Mouse (Mus musculus) stomach, postnatal 0 days (tissue): ENCODE data around the gene U2af1. TPM values are rescaled to one million over a fixed set of nuclear protein-coding genes. Genes with fewer than 3 reads are reported as not detected.

ENCODE experiments used
- ATAC-seq: fragments of 200-750 bp; cut with Nextera tagmentation; 2 replicates; pipeline ENCODE4 v1.8.0; 2017; ENCODE audit not compliant: low FRiP score, low TSS enrichment
- DNase-seq: peaks from one replicate; pipeline ENCODE4 v3.0.0-alpha.2; 2016; ENCODE audit warnings: low spot score
- H3K27ac ChIP-seq: fragments of 300-500 bp; sonication (generic); replicated peaks from 2 replicates; pipeline ENCODE4 v1.5.1; 2014; ENCODE audit warnings: mild to moderate bottlenecking, control low read depth
- H3K27me3 ChIP-seq: fragments of 300-500 bp; sonication (generic); 2 replicates; pipeline ENCODE4 v1.6.1; 2014; ENCODE audit warnings: low read length; ENCODE audit not compliant: control insufficient read depth, insufficient read depth
- H3K36me3 ChIP-seq: fragments of 300-500 bp; sonication (generic); 2 replicates; pipeline ENCODE4 v1.6.1; 2014; ENCODE audit warnings: low read length, mixed read lengths; ENCODE audit not compliant: control insufficient read depth, insufficient read depth
- H3K4me1 ChIP-seq: fragments of 300-500 bp; sonication (generic); replicated peaks from 2 replicates; pipeline ENCODE4 v1.6.1; 2014; ENCODE audit warnings: antibody characterized with exemption; ENCODE audit not compliant: control insufficient read depth, insufficient read depth
- H3K4me2 ChIP-seq: fragments of 300-500 bp; sonication (generic); replicated peaks from 2 replicates; pipeline ENCODE4 v1.6.1; 2014; ENCODE audit warnings: low read depth, mild to moderate bottlenecking, control low read depth, moderate library complexity
- H3K4me3 ChIP-seq: fragments of 300-500 bp; sonication (generic); 2 replicates; pipeline ENCODE4 v1.5.1; 2014; ENCODE audit warnings: low read depth, low read length, control low read depth
- H3K9ac ChIP-seq: fragments of 300-500 bp; sonication (generic); 2 replicates; pipeline ENCODE4 v1.6.1; 2014; ENCODE audit warnings: mild to moderate bottlenecking, low read length, control low read depth, mixed read lengths
- H3K9me3 ChIP-seq: fragments of 300-500 bp; sonication (generic); 2 replicates; pipeline ENCODE4 v1.6.1; 2016; ENCODE audit warnings: low read length; ENCODE audit not compliant: control insufficient read depth
- CTCF ChIP-seq: IDR thresholded peaks from 2 replicates; pipeline ENCODE4 v1.5.1; 2016; ENCODE audit warnings: antibody characterized with exemption, low read depth, mild to moderate bottlenecking, moderate library complexity
- EP300 ChIP-seq: optimal IDR thresholded peaks from 2 replicates; pipeline ENCODE3; 2016; ENCODE audit warnings: antibody characterized with exemption
- WGBS: fragments of 180-500 bp; shearing (Covaris S2); extraction: QIAGEN DNeasy Blood & Tissue Kit; methylation state at CpG from one replicate; pipeline ENCODE4 v1.1.7; 2014; 5-methylcytosine and 5-hydroxymethylcytosine counted together
- polyA plus RNA-seq: library from polyadenylated mRNA; unstranded; fragments of >200 nt; fragmentation: Nextera tagmentation; extraction: Ambion mirVana; gene quantifications from 2 replicates; pipeline ENCODE4 v1.2.1, GENCODE M21; 2015

The U2af1 gene
- polyA plus RNA-seq, 1 experiment from 2014 or later: 161 TPM

GRCm38 (mm10) chr17:31694949-31695348 lies 36.3 kb upstream of the U2af1 start:
- H3K4me3 ChIP-seq: no peak overlapping the region
- DNase-seq (no peak), ATAC-seq (no peak)
- H3K27ac ChIP-seq: no peak overlapping the region
- 78% methylated on average over 1 of the region's 1 CpGs for WGBS
- no peak overlapping the region for H3K4me2 ChIP-seq
- no peak overlapping the region for H3K9ac ChIP-seq
- H3K9me3 ChIP-seq: no peaks in the 10 kb centered on the region
- H3K36me3 ChIP-seq: no peaks in the 10 kb centered on the region
- TF ChIP-seq EP300 (no peak), CTCF (no peak)
- peaks cover 3% of the 10 kb centered on the region; the same call in 1 of the 2 replicates for H3K4me1 ChIP-seq
- H3K27me3 ChIP-seq: no peaks in the 10 kb centered on the region

GRCm38 (mm10) chr17:31694023-31694376 lies 35.3 kb upstream of the U2af1 start:
- peak; percentile 7; the same call in 1 of the 2 replicates for ATAC-seq
- H3K9me3 ChIP-seq: no peaks in the 10 kb centered on the region
- no peak overlapping the region for H3K9ac ChIP-seq
- H3K36me3 ChIP-seq: no peaks in the 10 kb centered on the region
- H3K4me1 ChIP-seq: peaks cover 3% of the 10 kb centered on the region; the same call in 1 of the 2 replicates
- 65% methylated on average over 7 of the region's 7 CpGs for WGBS
- DNase-seq: no peak
- H3K27me3 ChIP-seq: no peaks in the 10 kb centered on the region
- TF ChIP-seq CTCF (no peak), EP300 (no peak)
- 0 out of 2 replicates have a peak overlapping the region, but pooled peaks have one; percentile 18 for H3K27ac ChIP-seq
- H3K4me3 ChIP-seq: no peak overlapping the region
- H3K4me2 ChIP-seq: no peak overlapping the region

- Histone ChIP-seq H3K9ac (0 out of 2 replicates have a peak overlapping the region, but pooled peaks have one; percentile 23), H3K27me3 (no peaks in the 10 kb centered on the region), H3K4me1 (peaks cover 3% of the 10 kb centered on the region; the same call in 1 of the 2 replicates), H3K27ac (0 out of 2 replicates have a peak overlapping the region, but pooled peaks have one; percentile 18), H3K4me2 (peak overlapping the region; percentile 29; the same call in 1 of the 2 replicates), H3K36me3 (no peaks in the 10 kb centered on the region), H3K4me3 (no peak overlapping the region), H3K9me3 (no peaks in the 10 kb centered on the region)
- peak; percentile 81 for ATAC-seq
- 5% methylated on average over 20 of the region's 20 CpGs for WGBS
- TF ChIP-seq EP300: peak; percentile 71
- peak; percentile 95 for TF ChIP-seq CTCF
- DNase-seq: peak; percentile 86
Observed at GRCm38 (mm10) chr17:31693330-31694022, 34.8 kb upstream of the U2af1 start.

GRCm38 (mm10) chr17:31692918-31693317 lies 34.2 kb upstream of the U2af1 start:
- H3K36me3 ChIP-seq: no peaks in the 10 kb centered on the region
- H3K4me2 ChIP-seq: no peak overlapping the region
- no peak; the same call in 1 of the 2 replicates for ATAC-seq
- H3K9ac ChIP-seq: no peak overlapping the region
- H3K9me3 ChIP-seq: no peaks in the 10 kb centered on the region
- no peak for TF ChIP-seq CTCF
- no peak for TF ChIP-seq EP300
- 0 out of 2 replicates have a peak overlapping the region, but pooled peaks have one; percentile 24 for H3K27ac ChIP-seq
- no peak for DNase-seq
- H3K4me3 ChIP-seq: no peak overlapping the region
- 38% methylated on average over 5 of the region's 5 CpGs for WGBS
- no peaks in the 10 kb centered on the region for H3K27me3 ChIP-seq
- peaks cover 3% of the 10 kb centered on the region; the same call in 1 of the 2 replicates for H3K4me1 ChIP-seq

GRCm38 (mm10) chr17:31689606-31690005 lies 30.9 kb upstream of the U2af1 start:
- ATAC-seq: no peak

GRCm38 (mm10) chr17:31688112-31688511 lies 29.4 kb upstream of the U2af1 start:
- Histone ChIP-seq H3K27me3 (no peaks in the 10 kb centered on the region), H3K27ac (no peak overlapping the region), H3K4me1 (peaks cover 8% of the 10 kb centered on the region; the same call in 1 of the 2 replicates), H3K9me3 (no peaks in the 10 kb centered on the region), H3K4me3 (no peak overlapping the region), H3K4me2 (no peak overlapping the region), H3K9ac (no peak overlapping the region), H3K36me3 (no peaks in the 10 kb centered on the region)
- WGBS: 55% methylated on average over 9 of the region's 9 CpGs
- TF ChIP-seq EP300 (no peak), CTCF (no peak)
- no peak for ATAC-seq
- no peak for DNase-seq

More at GRCm38 (mm10) chr17:31689606-31690005, 30.9 kb upstream of the U2af1 start:
- Histone ChIP-seq H3K9ac (no peak overlapping the region), H3K9me3 (no peaks in the 10 kb centered on the region), H3K27ac (0 out of 2 replicates have a peak overlapping the region, but pooled peaks have one; percentile 30), H3K4me2 (no peak overlapping the region), H3K4me1 (peaks cover 11% of the 10 kb centered on the region), H3K36me3 (no peaks in the 10 kb centered on the region), H3K4me3 (no peak overlapping the region), H3K27me3 (no peaks in the 10 kb centered on the region)
- TF ChIP-seq EP300 (no peak), CTCF (no peak)
- no peak for DNase-seq
- 43% methylated on average over 1 of the region's 1 CpGs for WGBS
